Mouse (Mus musculus) heart, embryonic 13.5 days (tissue): ENCODE data around the gene Cggbp1. TPM values are rescaled to one million over a fixed set of nuclear protein-coding genes. Genes with fewer than 3 reads are reported as not detected.

Experiments
- ATAC-seq: fragments of 200-750 bp; cut with Nextera tagmentation; 2 replicates; pipeline ENCODE4 v1.8.0; 2017; ENCODE audit warnings: moderate TSS enrichment; ENCODE audit not compliant: insufficient number of reproducible peaks, low FRiP score, low TSS enrichment; ENCODE audit errors: extremely low read depth
- H3K27ac ChIP-seq: fragments of 300-500 bp; sonication (generic); replicated peaks from 2 replicates; pipeline ENCODE4 v1.5.1; 2015; ENCODE audit warnings: moderate library complexity, mild to moderate bottlenecking, inconsistent platforms
- H3K27me3 ChIP-seq: fragments of 300-500 bp; sonication (generic); replicated peaks from 2 replicates; pipeline ENCODE4 v1.6.1; 2015; ENCODE audit warnings: mild to moderate bottlenecking, inconsistent platforms
- H3K36me3 ChIP-seq: fragments of 300-500 bp; sonication (generic); 2 replicates; pipeline ENCODE4 v1.6.1; 2015; ENCODE audit warnings: mild to moderate bottlenecking, inconsistent platforms
- H3K4me1 ChIP-seq: fragments of 300-500 bp; sonication (generic); 2 replicates; pipeline ENCODE4 v1.6.1; 2015; ENCODE audit warnings: inconsistent platforms
- H3K4me2 ChIP-seq: fragments of 300-500 bp; sonication (generic); 2 replicates; pipeline ENCODE4 v1.6.1; 2015; ENCODE audit warnings: inconsistent platforms, mild to moderate bottlenecking, moderate library complexity
- H3K4me3 ChIP-seq: fragments of 300-500 bp; sonication (generic); 2 replicates; pipeline ENCODE4 v1.5.1; 2015; ENCODE audit warnings: moderate library complexity, mild to moderate bottlenecking, inconsistent platforms
- H3K9ac ChIP-seq: fragments of 300-500 bp; sonication (generic); 2 replicates; pipeline ENCODE4 v1.6.1; 2015; ENCODE audit warnings: inconsistent platforms, mild to moderate bottlenecking, moderate library complexity
- H3K9me3 ChIP-seq: fragments of 300-500 bp; sonication (generic); 2 replicates; pipeline ENCODE4 v1.6.1; 2016; ENCODE audit warnings: inconsistent platforms
- WGBS: fragments of 180-500 bp; shearing (Covaris S2); methylation state at CpG from one replicate; pipeline ENCODE4 v1.1.7; 2015; ENCODE audit warnings: mixed read lengths; 5-methylcytosine and 5-hydroxymethylcytosine counted together
- polyA plus RNA-seq: library from polyadenylated mRNA; unstranded; fragments of >200 nt; fragmentation: Nextera tagmentation; extraction: Ambion mirVana; gene quantifications from 2 replicates; pipeline ENCODE4 v1.2.1, GENCODE M21; 2015

Gene Cggbp1
- polyA plus RNA-seq, 1 experiment from 2014 or later: 42.7 TPM

DNA sequence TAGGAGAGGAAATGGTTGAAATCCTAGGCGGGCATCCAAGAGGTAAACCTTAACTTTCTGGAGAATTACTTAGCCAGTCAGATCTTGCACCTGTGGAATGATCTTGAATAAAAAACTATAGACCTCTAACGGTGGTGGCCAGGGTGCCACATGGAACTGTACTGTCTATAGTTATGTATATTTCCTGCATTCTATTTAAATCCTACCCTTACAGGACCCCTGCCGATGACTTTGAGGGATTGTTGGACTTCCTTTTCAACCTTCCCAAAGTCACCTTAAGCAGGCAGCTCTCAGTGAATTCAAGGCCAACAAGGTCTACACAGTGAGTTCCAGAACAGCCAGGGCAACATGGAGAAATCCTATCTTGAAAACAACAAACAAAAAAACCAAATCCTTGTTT is 37.7 kb downstream of the Cggbp1 start:
- Histone ChIP-seq H3K4me2 (no peak overlapping the region), H3K4me1 (peaks cover 8% of the 10 kb centered on the region), H3K4me3 (no peak overlapping the region), H3K27ac (no peak overlapping the region), H3K36me3 (no peaks in the 10 kb centered on the region), H3K27me3 (no peaks in the 10 kb centered on the region), H3K9me3 (peaks cover 11% of the 10 kb centered on the region; the same call in 1 of the 2 replicates), H3K9ac (no peak overlapping the region)
- 84% methylated on average over 3 of the region's 3 CpGs for WGBS
- no peak for ATAC-seq

GRCm38 (mm10) chr16:64899084-64899483 is 47.3 kb downstream of the Cggbp1 start:
- H3K27me3 ChIP-seq: no peaks in the 10 kb centered on the region
- ATAC-seq: no peak
- H3K9me3 ChIP-seq: no peaks in the 10 kb centered on the region
- WGBS: 69% methylated on average over 2 of the region's 2 CpGs
- H3K27ac ChIP-seq: no peak overlapping the region
- no peak overlapping the region for H3K4me3 ChIP-seq
- H3K4me1 ChIP-seq: no peaks in the 10 kb centered on the region
- no peak overlapping the region for H3K4me2 ChIP-seq
- H3K36me3 ChIP-seq: no peaks in the 10 kb centered on the region
- H3K9ac ChIP-seq: no peak overlapping the region

- 56% methylated on average over 2 of the region's 2 CpGs for WGBS
- Histone ChIP-seq H3K4me1 (no peaks in the 10 kb centered on the region), H3K9ac (no peak overlapping the region), H3K9me3 (no peaks in the 10 kb centered on the region), H3K4me3 (no peak overlapping the region), H3K27ac (no peak overlapping the region), H3K4me2 (no peak overlapping the region), H3K36me3 (no peaks in the 10 kb centered on the region), H3K27me3 (no peaks in the 10 kb centered on the region)
- ATAC-seq: no peak
Observed at GRCm38 (mm10) chr16:64903328-64903727, 51.5 kb downstream of the Cggbp1 start.

DNA sequence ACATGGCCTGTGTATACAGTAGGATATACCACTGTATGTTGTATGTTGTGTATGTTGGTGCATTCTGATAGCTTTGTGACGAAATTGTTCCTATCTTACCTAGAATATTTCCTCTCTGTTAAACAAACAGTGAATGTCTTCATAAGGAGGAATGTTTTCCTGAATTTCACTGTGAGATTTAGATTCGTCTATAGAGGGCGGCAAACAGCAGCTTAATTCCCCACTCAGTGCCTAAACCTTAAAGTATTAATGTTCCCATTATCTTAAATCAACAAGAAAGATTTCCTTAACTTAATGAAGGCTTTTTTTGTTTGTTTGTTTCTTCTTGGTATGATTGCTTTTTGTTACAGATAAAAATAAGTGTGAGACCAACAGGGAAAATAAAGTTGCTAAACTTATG is 55.3 kb downstream of the Cggbp1 start:
- Histone ChIP-seq H3K4me2 (no peak overlapping the region), H3K9ac (no peak overlapping the region), H3K4me1 (no peaks in the 10 kb centered on the region), H3K9me3 (no peaks in the 10 kb centered on the region), H3K27ac (no peak overlapping the region), H3K36me3 (no peaks in the 10 kb centered on the region), H3K4me3 (no peak overlapping the region), H3K27me3 (no peaks in the 10 kb centered on the region)
- ATAC-seq: no peak
- 16% methylated on average over 3 of the region's 3 CpGs for WGBS

GRCm38 (mm10) chr16:64908747-64909146 is 57.0 kb downstream of the Cggbp1 start:
- no peaks in the 10 kb centered on the region for H3K4me1 ChIP-seq
- no peak overlapping the region for H3K9ac ChIP-seq
- no peak overlapping the region for H3K4me2 ChIP-seq
- no peaks in the 10 kb centered on the region for H3K9me3 ChIP-seq
- no peaks in the 10 kb centered on the region for H3K27me3 ChIP-seq
- no peak overlapping the region for H3K4me3 ChIP-seq
- no peak for ATAC-seq
- WGBS: 68% methylated on average over 10 of the region's 10 CpGs
- H3K36me3 ChIP-seq: no peaks in the 10 kb centered on the region
- H3K27ac ChIP-seq: no peak overlapping the region

Other genes with a start within 250 kb of the Cggbp1 start
- not detected in 2 replicates for gene Csnka2ip, start 249.6 kb upstream of the Cggbp1 start, polyA plus RNA-seq
- 12.9 and 16.0 TPM in 2 replicates for gene 4930453N24Rik, start 80.8 kb upstream of the Cggbp1 start, polyA plus RNA-seq
- gene Zfp654, start 344 bp upstream of the Cggbp1 start, polyA plus RNA-seq: 4.4 and 5.1 TPM in 2 replicates